Mouse (Mus musculus): ENCODE measurements around the gene 1810010D01Rik.

DNA sequence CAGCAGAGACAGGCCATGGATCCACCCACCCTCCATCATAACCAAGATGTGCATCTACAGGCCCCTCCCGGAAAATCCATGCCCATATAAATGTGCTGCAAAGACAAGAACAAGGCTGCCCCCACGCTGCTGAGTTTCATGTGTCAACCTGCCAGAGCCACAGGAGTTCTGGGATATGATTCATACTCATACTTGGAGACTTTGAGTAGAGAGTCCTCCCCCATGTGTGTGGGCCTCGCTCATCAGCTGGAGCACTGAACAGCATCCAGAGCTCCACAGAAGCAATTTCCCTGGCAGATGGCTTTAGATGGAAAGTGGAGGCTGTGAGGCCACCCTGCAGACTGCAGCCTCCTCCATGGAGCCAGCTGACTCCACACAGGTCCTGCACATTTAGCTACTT lies 10.9 kb downstream of the 1810010D01Rik start:
- TF ChIP-seq CTCF (IDR thresholded peaks at IDR 0.05) = no peak
- no peak for TF ChIP-seq POLR2A (IDR thresholded peaks at IDR 0.05; ENCODE audit: insufficient read depth, low read depth, low read length)

All from heart, adult 2 months (tissue).